In genomic region chr14:64584221-64584620, GRCm38 (mm10) we compare ENCODE assay signal across 21 mouse cellular contexts.
A peak's percentile ranks its signal among the peaks of the same experiment; 100 is the strongest.
DNase-seq lines count a peak whose midpoint lies in the region; ATAC-seq lines count a peak whose summit lies in the region.
"Had no signal": no experiment of that assay in that cellular context is flagged by ENCODE, and none has a peak within 500 bp of the region (broad histone marks: within the 10 kb centered on the region; RNA-seq: fewer than 3 reads in every experiment).

No protein-coding gene starts in this region.

- WGBS in forebrain, embryonic 16.5 days: 53% methylated on average over 5 of the region's 5 CpGs
- WGBS in forebrain, embryonic 10.5 days: 63% methylated on average over 5 of the region's 5 CpGs
- WGBS in neural tube, embryonic 13.5 days: 49% methylated on average over 5 of the region's 5 CpGs
- 44% methylated on average over 5 of the region's 5 CpGs for WGBS in midbrain, embryonic 15.5 days

- H3K4me1 ChIP-seq in forebrain, embryonic 16.5 days (replicated peaks; ENCODE audit: control insufficient read depth, insufficient read depth, low read length): peaks cover 51% of the 10 kb centered on the region
- peaks cover 56% of the 10 kb centered on the region for H3K4me1 ChIP-seq in forebrain, embryonic 10.5 days
- H3K4me1 ChIP-seq in neural tube, embryonic 13.5 days (replicated peaks): peaks cover 69% of the 10 kb centered on the region
- peaks cover 62% of the 10 kb centered on the region for H3K4me1 ChIP-seq in midbrain, embryonic 15.5 days

- 0 out of 2 replicates have a peak overlapping the region, but pooled peaks have one; percentile 13 for H3K9ac ChIP-seq in forebrain, embryonic 16.5 days (replicated peaks; ENCODE audit: low read depth, low read length)
- H3K9ac ChIP-seq in neural tube, embryonic 13.5 days: peak overlapping the region; percentile 99; the same call in 1 of the 2 replicates
- H3K9ac ChIP-seq in midbrain, embryonic 15.5 days: peak overlapping the region; percentile 4; the same call in 1 of the 2 replicates
- H3K9ac ChIP-seq: heart, embryonic 13.5 days; intestine, embryonic 15.5 days had no signal

- no peak for ATAC-seq in forebrain, embryonic 16.5 days
- ATAC-seq in neural tube, embryonic 13.5 days (ENCODE audit: low read depth): no peak
- no peak for ATAC-seq in midbrain, embryonic 15.5 days (replicated peaks)
- no peak for ATAC-seq in granulocyte monocyte progenitor cell, adult 5-6 weeks (replicated peaks; ENCODE audit: poor library complexity, severe bottlenecking)
- ATAC-seq: intestine, embryonic 15.5 days had no signal

- peak overlapping the region; percentile 82 for H3K27ac ChIP-seq in forebrain, embryonic 16.5 days (ENCODE audit: low read length)
- H3K27ac ChIP-seq in forebrain, embryonic 10.5 days: no peak overlapping the region
- H3K27ac ChIP-seq in neural tube, embryonic 13.5 days (replicated peaks): peak overlapping the region; percentile 100
- peak overlapping the region; percentile 100 for H3K27ac ChIP-seq in midbrain, embryonic 15.5 days
- H3K27ac ChIP-seq: embryonic facial prominence, embryonic 10.5 days; heart, embryonic 13.5 days; intestine, embryonic 15.5 days had no signal

- H3K9me3 ChIP-seq in forebrain, embryonic 16.5 days (ENCODE audit: control insufficient read depth, low read length): no peaks in the 10 kb centered on the region
- no peaks in the 10 kb centered on the region for H3K9me3 ChIP-seq in forebrain, embryonic 10.5 days
- H3K9me3 ChIP-seq in neural tube, embryonic 13.5 days: no peaks in the 10 kb centered on the region
- no peaks in the 10 kb centered on the region for H3K9me3 ChIP-seq in midbrain, embryonic 15.5 days
- H3K9me3 ChIP-seq: embryonic facial prominence, embryonic 10.5 days; heart, embryonic 13.5 days; intestine, embryonic 15.5 days had no signal

- no peak overlapping the region for H3K4me2 ChIP-seq in forebrain, embryonic 16.5 days (ENCODE audit: low read length)
- H3K4me2 ChIP-seq in neural tube, embryonic 13.5 days: peak overlapping the region; percentile 93
- H3K4me2 ChIP-seq in midbrain, embryonic 15.5 days: 0 out of 2 replicates have a peak overlapping the region, but pooled peaks have one; percentile 95
- H3K4me2 ChIP-seq: heart, embryonic 13.5 days; intestine, embryonic 15.5 days; liver, embryonic 11.5 days had no signal

- no peak for DNase-seq in forebrain, embryonic 10.5 days (ENCODE audit: extremely low spot score, low spot score)
- no peak for DNase-seq in neural tube, embryonic 10.5 days (ENCODE audit: extremely low spot score, low spot score)
- no peak for DNase-seq in right cerebral cortex, adult 18-20 months
- DNase-seq: adrenal gland, postnatal 14 days; cerebellum, adult 11 months; gastrocnemius, postnatal 10 days; heart, adult 18-20 months; heart, postnatal 36 days; kidney, adult 9 months; kidney, postnatal 25 days; layer of hippocampus, adult 9-11 months; lung, adult 2 months; thymus, postnatal 14 days had no signal

- H3K4me3 ChIP-seq in forebrain, embryonic 16.5 days (replicated peaks; ENCODE audit: low read length): no peak overlapping the region
- H3K4me3 ChIP-seq in forebrain, embryonic 10.5 days: no peak overlapping the region
- no peak overlapping the region for H3K4me3 ChIP-seq in neural tube, embryonic 13.5 days
- no peak overlapping the region for H3K4me3 ChIP-seq in midbrain, embryonic 15.5 days
- H3K4me3 ChIP-seq: embryonic facial prominence, embryonic 10.5 days; heart, embryonic 13.5 days; intestine, embryonic 15.5 days had no signal

- no peaks in the 10 kb centered on the region for H3K36me3 ChIP-seq in forebrain, embryonic 16.5 days (ENCODE audit: control insufficient read depth, insufficient read depth)
- H3K36me3 ChIP-seq in forebrain, embryonic 10.5 days (replicated peaks): no peaks in the 10 kb centered on the region
- H3K36me3 ChIP-seq in neural tube, embryonic 13.5 days: 0 out of 2 replicates have a peak, but pooled peaks cover 8% of the 10 kb centered on the region
- no peaks in the 10 kb centered on the region for H3K36me3 ChIP-seq in midbrain, embryonic 15.5 days (replicated peaks)
- H3K36me3 ChIP-seq: embryonic facial prominence, embryonic 10.5 days; heart, embryonic 13.5 days; intestine, embryonic 15.5 days had no signal

- H3K27me3 ChIP-seq in forebrain, embryonic 16.5 days (replicated peaks; ENCODE audit: control insufficient read depth, insufficient read depth, low read length): no peaks in the 10 kb centered on the region
- H3K27me3 ChIP-seq in forebrain, embryonic 10.5 days (ENCODE audit: poor library complexity, severe bottlenecking): peaks cover 98% of the 10 kb centered on the region
- H3K27me3 ChIP-seq in neural tube, embryonic 13.5 days: no peaks in the 10 kb centered on the region
- no peaks in the 10 kb centered on the region for H3K27me3 ChIP-seq in midbrain, embryonic 15.5 days (replicated peaks)

Comparison
In these comparisons a context has a peak if more than half of its experiments do, and no peak if none do; other contexts are left out.
1. H3K9ac ChIP-seq: peak in every context shown above with its lines; median percentile 99 in neural tube, embryonic 13.5 days; 13 in forebrain, embryonic 16.5 days; 4 in midbrain, embryonic 15.5 days.